Mouse (Mus musculus): Measurements from ENCODE around the gene Fmnl3. TPM values are rescaled to one million over a fixed set of nuclear protein-coding genes. Genes with fewer than 3 reads are reported as not detected.

Fmnl3 gene
- polyA plus RNA-seq, 1 experiment from 2014 or later: 22.3 TPM

DNA sequence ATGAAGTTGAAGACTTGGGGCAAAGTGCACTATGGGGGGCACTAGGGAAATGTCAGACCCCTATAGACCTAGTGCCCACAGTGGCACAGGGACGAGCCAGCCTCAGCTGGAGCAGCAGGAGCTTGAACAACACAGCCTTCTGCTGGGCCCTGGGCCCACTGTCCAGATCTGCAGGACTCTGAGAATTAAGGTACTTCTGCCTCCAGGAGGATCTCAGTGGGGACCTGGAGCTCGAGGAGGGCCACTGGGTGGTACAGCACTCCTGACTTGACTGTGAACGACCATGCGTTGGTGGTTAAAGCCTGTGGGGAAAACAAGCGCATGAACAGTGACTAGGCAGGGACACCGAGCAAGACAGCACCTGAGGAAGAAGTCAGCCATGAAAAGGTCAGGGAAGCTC is 52.2 kb downstream of the Fmnl3 start:
- no peak for DNase-seq (ENCODE audit: low spot score)

DNA sequence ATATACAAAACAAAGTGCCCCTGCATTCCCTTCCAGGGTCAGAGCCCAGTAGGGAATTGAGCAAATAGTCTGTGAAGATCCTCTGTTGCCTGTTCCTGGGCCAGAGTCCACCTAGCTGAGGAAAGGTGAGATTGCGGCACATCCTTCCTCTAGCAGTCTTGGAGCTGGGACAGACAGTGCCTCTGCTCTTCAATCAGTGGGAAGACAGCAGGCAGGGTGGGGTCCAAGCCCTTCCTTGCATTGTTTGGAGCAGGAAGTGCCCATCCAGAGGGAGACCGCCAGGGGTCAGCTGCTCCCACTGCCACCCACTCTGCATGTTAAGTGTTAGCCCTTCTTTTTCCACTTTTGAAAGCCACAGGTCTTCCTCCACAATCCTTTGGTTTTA is 53.0 kb downstream of the Fmnl3 start:
- no peak for DNase-seq (ENCODE audit: low spot score)

DNA sequence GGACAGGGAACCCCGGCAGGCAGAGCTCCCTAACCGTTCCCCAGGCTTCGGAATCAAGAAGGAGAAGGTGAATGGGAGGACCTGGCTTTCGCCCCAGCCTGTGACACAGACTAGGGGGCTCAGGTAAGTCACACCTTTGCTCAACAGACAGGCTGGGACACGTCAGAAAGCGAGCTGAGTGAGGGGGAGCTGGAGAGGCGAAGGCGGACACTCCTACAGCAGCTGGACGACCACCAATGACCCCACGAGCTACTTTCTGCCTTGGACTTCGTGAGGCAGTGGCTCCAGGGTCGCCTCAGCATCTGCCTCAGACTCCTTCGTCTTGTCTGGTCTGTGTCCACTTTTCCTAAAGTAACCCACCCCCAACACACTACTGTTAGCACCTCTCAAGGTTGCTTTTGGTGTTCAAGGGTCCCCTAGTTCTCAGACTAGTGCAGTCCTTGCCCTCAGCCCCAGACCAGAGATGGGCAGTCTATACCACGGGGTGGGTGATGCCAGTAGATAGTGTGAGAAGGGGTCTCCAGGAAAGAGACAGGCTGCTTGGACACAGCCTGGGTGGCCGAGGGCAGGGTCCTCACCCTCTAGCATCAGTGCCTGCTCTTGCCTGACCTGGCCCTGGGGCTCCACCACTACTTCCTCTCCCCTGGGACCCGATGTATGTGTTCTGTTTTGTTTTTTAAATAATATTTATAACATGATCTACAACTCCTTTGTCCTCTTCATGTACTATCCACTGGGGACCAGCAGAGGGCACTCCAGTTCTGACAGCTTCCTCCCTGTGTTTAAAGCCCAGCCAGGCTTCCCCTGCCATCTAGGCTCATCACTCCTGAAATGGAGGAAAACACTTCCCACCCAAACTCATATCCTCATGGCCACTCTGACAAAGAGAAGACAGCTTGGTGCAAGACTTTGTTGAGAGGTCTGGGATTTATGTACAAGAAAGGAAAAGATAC is 53.7 kb downstream of the Fmnl3 start:
- DNase-seq (ENCODE audit: low spot score): peak; percentile 73

DNA sequence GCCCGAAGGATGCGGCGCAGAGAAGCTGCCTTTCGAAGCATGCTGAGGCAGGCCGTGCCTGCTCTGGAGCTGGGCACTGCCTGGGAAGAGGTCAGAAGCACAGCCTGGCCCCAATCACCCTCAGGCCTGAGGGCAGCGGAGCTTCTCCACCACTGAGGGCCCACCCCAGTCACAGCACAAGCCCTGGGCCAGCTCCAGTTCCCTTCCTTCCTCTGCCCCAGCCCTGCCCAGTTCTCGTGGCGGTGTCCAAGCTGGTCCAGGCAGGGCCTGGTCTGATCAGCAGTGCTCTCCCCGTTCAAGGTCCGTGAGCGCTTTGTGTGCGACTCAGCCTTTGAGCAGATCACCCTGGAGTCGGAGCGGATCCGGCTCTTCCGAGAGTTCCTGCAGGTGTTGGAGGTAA is 55.4 kb downstream of the Fmnl3 start:
- DNase-seq (ENCODE audit: low spot score): no peak

DNA sequence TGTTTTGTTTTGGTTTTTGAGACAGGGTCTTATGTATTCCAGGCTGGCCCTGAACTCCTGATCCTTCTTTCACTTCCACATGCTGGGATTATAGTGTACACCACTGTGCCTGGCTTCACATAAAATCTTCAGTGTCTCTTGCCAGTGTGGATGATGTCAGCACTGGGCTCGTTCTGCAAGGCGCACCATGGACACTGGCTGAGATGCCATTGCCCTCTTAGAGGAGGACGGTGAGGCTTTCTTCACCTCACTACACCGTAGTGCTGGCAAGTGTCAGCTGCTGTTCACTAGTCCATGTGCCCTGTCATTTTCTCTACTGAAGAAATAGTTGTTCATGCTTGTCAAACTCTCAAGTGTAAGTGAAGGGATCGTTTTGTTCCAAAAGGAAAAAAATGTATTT is 59.7 kb downstream of the Fmnl3 start:
- DNase-seq (ENCODE audit: low spot score): no peak

DNA sequence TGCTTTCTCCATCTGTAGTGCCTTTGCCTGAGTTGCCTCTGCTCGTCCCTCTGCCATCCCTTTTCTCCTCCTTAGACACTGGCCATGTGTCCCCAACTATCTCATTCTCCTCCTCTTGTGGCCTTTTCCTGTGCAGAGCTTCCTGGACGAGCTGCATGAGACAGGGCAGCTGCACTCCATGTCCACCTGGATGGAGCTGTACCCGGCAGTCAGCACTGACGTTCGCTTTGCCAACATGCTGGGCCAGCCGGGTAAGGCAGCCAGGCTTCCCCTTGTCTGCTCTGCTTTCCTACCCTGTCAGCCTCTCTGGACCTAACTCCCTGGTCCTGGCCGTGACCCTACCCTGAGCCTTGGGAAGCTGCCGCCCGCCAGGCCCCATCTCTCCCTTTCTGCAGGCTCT is 60.7 kb downstream of the Fmnl3 start:
- DNase-seq (ENCODE audit: low spot score): no peak

DNA sequence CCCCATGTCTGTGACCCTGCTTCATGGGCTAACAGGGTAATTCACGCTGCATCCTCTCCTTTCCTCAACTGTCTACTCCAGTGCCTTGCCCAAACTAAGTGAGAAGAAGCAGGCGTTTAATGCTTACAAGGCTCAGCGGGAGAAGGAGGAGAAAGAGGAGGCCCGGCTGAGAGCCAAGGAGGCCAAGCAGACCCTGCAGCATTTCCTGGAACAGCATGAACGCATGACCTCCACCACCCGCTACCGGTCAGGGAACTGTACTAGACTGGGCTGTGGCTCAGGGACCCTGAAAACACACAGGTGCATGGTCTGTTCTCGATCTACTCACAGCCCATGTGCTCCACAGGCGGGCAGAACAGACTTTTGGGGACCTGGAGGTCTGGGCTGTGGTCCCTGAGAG is 62.8 kb downstream of the Fmnl3 start:
- DNase-seq (ENCODE audit: low spot score): no peak

DNA sequence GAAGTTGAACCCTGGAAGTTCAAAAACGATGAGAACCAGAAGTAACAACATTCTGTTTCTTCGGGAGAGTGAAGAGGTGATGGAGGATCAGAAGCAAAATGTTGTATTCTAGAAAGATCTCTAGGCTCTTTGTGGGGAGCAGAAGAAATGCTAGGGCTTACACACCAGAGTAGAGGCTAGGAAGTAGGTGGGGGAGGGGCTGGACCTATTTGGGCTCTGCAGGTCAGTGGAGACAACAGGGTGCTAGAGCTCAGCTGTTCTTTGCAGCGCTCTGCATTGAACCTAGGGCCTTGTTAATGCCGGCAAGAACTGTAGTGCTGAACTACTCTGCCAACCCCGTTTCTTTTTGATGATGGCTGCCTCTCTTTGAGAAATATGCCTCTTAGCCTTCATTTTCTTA is 74.1 kb downstream of the Fmnl3 start:
- no peak for DNase-seq (ENCODE audit: low spot score)

DNA sequence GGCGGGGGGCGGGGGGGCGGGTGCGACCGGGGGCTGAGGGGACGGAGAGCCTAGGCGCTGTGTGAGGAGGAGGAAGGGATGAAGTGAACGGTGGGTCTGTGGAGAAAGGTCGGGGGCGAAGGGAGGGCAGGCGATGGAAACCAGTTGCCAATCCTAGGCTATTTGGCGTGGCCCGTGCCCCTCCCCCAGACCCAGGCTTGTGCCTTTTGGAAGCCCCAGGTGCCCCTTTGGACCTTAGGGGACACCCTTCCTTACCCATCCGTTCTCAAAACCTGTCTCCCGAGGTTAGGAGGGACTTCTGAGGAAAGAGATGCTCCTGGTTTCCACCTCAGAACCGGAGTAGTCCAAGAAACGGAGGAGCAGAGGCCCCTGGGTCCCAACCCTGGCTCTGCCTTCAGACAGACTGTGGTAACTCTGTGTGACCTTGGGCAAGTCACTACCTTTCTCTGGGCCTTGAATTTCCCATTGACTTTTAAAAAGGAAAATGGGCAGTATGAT is 74.7 kb downstream of the Fmnl3 start, which contains the start of gene Fam186b:
Gene Fam186b (minus strand): TSS at position 405 of the 498 bp plus-strand sequence.
- peak; percentile 20 for DNase-seq (ENCODE audit: low spot score)

DNA sequence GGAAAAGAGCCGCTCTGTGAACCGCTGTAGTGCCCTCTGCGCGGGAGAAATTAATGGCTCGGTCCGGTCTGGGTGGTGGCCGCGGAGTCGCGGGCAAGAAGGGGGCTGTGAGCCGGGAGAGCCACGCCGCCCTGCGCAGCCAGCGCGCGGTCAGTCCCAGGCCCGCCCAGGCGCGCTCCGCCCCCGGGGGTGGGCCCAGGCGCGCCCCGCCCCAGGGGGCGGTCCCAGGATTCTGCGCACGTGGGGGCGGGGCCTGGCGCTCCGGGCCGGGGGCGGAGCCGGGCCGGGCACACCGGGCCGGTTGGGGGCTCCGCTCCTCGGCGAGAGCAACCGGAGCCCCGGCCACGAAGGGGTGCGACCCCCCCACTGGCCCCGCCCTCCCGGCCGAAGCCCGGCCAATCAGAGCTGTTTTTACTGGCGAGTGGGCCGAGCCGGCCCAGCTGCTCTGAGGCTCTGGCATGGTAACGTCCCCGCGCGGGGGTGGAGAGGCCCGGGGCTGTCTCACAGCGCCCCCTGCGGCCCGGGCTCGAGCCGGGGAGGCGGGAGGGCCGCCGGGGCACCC is 75.4 kb downstream of the Fmnl3 start, which contains the start of gene Prpf40b:
Gene Prpf40b (plus strand): TSS at position 275 of the 562 bp plus-strand sequence.
- peak; percentile 89 for DNase-seq (ENCODE audit: low spot score)

DNA sequence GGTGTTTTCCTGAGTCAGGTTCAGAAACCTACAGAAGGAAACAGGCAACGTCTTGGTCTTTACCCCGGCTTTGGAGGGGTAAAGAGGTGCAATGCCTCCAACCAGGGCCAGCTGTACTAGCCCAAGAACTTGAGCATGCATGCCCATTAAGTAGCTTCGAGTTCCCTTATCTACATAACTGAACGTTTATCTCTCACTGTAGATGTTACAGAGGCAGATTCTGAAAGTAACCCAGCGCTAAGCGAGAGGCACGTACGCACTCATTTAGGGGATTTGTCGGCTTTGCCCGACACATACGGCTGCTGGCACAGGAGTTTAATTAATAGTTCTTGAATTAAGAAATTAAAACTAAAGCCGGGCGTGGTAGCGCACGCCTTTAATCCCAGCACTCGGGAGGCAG is 76.0 kb downstream of the Fmnl3 start:
- DNase-seq (ENCODE audit: low spot score): peak; percentile 20

DNA sequence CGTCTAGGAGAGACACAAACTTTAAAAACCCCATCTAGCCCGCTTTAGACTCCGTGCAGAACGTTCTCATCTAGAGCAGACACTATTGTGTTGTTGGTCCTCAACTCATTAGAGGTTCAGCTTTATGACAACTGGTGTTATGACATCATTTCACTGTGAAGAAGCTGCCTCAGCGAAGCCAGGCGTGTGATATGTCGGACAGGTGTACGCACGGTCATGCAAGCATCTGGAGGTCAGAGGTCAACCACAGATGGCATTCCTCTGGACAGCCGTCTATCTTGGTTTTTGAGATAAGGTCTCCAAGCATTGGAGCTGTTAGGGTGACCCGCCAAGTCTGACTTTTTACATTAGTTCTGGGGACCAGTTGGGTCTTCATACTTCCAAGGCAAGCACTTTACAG is 79.7 kb downstream of the Fmnl3 start:
- no peak for DNase-seq (ENCODE audit: low spot score)

DNA sequence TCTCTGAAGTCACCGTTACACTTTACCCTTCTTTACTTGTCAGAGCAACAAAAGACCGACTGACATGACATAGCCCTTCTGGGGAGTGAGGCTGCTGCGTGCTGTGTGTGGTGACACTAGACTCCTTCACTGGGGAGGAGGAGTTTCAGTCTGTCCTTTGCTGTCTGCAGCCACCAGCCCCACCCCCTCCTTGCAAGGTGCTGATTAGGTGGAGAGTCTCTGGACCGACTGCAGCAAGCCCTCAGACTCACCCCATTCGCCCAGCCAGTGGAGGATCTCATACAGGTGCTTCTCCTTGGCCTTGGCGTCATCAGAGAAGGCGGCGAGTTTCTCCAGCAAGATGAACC is 85.1 kb downstream of the Fmnl3 start:
- DNase-seq (ENCODE audit: low spot score): no peak

DNA sequence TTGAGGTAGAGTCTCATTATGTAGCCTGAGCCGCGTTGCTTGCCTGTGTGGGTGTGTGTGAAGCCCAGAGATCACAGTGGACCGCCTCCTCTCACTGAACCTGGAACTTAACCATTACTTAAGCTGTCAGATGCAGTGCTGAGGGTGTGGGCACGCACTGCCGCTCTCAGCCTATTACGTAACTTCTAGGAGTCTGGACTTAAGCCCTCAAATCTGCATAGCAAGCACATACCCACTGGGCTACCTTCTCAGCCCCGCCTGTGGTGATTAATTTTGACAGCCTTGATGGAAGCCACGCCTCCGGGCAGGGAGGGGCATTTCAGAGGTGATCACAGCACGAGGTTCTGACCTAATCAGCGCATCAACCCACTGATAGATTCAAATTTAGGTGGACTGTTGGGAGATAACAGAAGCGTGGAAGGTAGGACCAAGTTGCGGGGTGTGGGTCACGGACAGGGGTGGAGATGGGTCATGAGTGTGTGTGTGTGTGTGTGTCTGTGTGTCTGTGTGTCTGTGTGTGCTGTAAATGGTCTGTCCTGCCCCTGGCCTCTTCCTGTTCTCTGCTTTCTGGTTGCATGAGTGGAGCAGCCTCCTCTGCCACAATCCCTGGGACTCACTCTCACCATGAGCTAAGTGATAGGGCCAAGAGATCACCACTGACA is 85.6 kb downstream of the Fmnl3 start:
- DNase-seq (ENCODE audit: low spot score): no peak

DNA sequence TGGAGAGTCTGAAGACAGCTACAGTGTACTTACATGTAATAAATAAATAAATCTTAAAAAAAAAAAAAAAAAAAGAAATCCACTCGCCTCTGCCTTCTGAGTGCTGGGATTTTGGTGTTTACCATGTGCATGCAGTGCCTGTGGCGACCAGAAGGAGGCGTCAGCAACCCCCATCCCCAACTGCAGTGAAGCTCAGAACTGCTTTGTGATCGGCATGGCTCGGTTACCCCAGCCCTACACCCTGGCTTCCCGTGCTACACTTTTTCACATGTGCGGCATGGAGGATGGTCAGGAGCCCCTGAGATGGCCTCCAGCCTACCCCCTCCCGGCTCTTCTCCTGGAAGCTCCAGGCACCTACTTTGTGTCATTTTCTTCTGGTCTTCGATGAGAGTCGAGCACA is 86.8 kb downstream of the Fmnl3 start:
- peak; percentile 24 for DNase-seq (ENCODE audit: low spot score)

DNA sequence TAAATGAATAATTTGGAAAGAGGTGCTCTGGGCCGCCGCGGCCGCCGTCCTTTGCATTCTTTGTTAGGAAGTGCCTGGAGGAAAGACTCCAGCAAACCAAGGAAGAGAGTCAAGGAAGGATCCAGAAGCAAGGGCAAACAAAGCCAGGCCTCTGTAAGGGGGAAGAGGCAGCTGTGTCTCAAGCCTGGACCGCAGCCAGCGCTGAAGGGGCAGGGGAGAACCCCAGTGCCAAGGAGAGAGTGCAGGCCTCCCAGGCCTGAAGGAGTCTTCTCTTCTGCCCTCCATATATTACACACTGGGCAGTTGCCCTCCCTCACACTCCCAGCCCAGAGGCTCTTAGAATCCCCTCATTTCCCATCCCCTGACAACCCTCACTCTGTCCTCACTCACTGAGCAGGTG is 92.0 kb downstream of the Fmnl3 start:
- no peak for DNase-seq (ENCODE audit: low spot score)

DNA sequence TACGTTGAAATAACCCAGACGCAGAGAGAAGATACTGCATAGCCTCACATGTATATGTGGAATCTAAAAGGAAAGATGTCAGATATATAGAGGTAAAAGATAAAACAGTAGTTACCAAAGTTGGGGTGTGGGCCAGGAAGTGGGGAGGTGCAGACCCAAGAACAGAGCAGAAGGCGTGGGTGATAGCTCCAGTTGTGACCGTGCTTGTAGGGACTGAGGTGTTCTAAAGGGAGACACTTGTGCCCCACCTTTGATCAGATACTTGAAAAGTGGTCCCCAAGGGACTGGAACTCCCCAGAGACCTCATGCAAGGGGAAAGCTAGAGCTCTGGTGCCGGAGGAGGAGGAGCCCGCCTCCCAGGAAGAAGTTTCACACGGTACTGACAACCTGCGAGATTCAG is 94.2 kb downstream of the Fmnl3 start:
- no peak for DNase-seq (ENCODE audit: low spot score)

Other genes with a start within 250 kb of the Fmnl3 start
- 30.2 and 31.1 TPM in 2 replicates for gene Spats2, start 244.6 kb downstream of the Fmnl3 start, polyA plus RNA-seq (2015; fragmentation: Nextera tagmentation; extraction: Ambion mirVana)
- 20.0 and 20.8 TPM in 2 replicates for gene Kcnh3, start 145.6 kb downstream of the Fmnl3 start, polyA plus RNA-seq (2015; fragmentation: Nextera tagmentation; extraction: Ambion mirVana)
- 136 and 154 TPM in 2 replicates for gene Mcrs1, start 118.5 kb downstream of the Fmnl3 start, polyA plus RNA-seq (2015; fragmentation: Nextera tagmentation; extraction: Ambion mirVana)
- gene Prpf40b, start 75.4 kb downstream of the Fmnl3 start, polyA plus RNA-seq (2015; fragmentation: Nextera tagmentation; extraction: Ambion mirVana): 13.0 and 14.0 TPM in 2 replicates
- 0.05 and 0.08 TPM in 2 replicates for gene Fam186b, start 74.6 kb downstream of the Fmnl3 start, polyA plus RNA-seq (2015; fragmentation: Nextera tagmentation; extraction: Ambion mirVana)
- gene Tmbim6, start 22.4 kb upstream of the Fmnl3 start, polyA plus RNA-seq (2015; fragmentation: Nextera tagmentation; extraction: Ambion mirVana): 398 and 433 TPM in 2 replicates
- gene Nckap5l, start 87.3 kb upstream of the Fmnl3 start, polyA plus RNA-seq (2015; fragmentation: Nextera tagmentation; extraction: Ambion mirVana): 5.7 and 6.0 TPM in 2 replicates
- 24.3 and 24.7 TPM in 2 replicates for gene Bcdin3d, start 104.2 kb upstream of the Fmnl3 start, polyA plus RNA-seq (2015; fragmentation: Nextera tagmentation; extraction: Ambion mirVana)
- 0.08 and 0.14 TPM in 2 replicates for gene Faim2, start 157.7 kb upstream of the Fmnl3 start, polyA plus RNA-seq (2015; fragmentation: Nextera tagmentation; extraction: Ambion mirVana)
- not detected in 2 replicates for gene Aqp2, start 208.6 kb upstream of the Fmnl3 start, polyA plus RNA-seq (2015; fragmentation: Nextera tagmentation; extraction: Ambion mirVana)
- 3.6 and 5.2 TPM in 2 replicates for gene Aqp5, start 220.3 kb upstream of the Fmnl3 start, polyA plus RNA-seq (2015; fragmentation: Nextera tagmentation; extraction: Ambion mirVana)
- gene Aqp6, start 230.9 kb upstream of the Fmnl3 start, polyA plus RNA-seq (2015; fragmentation: Nextera tagmentation; extraction: Ambion mirVana): 0.15 TPM in 1 of 2 replicates, not detected in the other